Mouse (Mus musculus) heart, embryonic 15.5 days (tissue): Measurements from ENCODE around the gene Ric8a. TPM values are rescaled to one million over a fixed set of nuclear protein-coding genes. Genes with fewer than 3 reads are reported as not detected.
"Not testable (repeated sequence)": the region's sequence is repeated elsewhere in the genome, so short reads cannot be mapped to it uniquely, and the experiment has no call there.

ENCODE experiments used
- ATAC-seq: fragments of 200-750 bp; cut with Nextera tagmentation; replicated peaks from 2 replicates; pipeline ENCODE4 v1.8.0; 2017; ENCODE audit warnings: low read depth, moderate TSS enrichment; ENCODE audit not compliant: insufficient number of reproducible peaks, insufficient read depth, low FRiP score
- H3K27ac ChIP-seq: fragments of 300-500 bp; sonication (generic); 2 replicates; pipeline ENCODE4 v1.5.1; 2015; ENCODE audit warnings: mild to moderate bottlenecking, inconsistent platforms
- H3K27me3 ChIP-seq: fragments of 300-500 bp; sonication (generic); 2 replicates; pipeline ENCODE4 v1.6.1; 2015; ENCODE audit warnings: inconsistent platforms
- H3K36me3 ChIP-seq: fragments of 300-500 bp; sonication (generic); 2 replicates; pipeline ENCODE4 v1.6.1; 2015; ENCODE audit warnings: mild to moderate bottlenecking, inconsistent platforms
- H3K4me1 ChIP-seq: fragments of 300-500 bp; sonication (generic); replicated peaks from 2 replicates; pipeline ENCODE4 v1.6.1; 2015; ENCODE audit warnings: inconsistent platforms
- H3K4me2 ChIP-seq: fragments of 300-500 bp; sonication (generic); 2 replicates; pipeline ENCODE4 v1.6.1; 2015; ENCODE audit warnings: inconsistent platforms, mild to moderate bottlenecking, moderate library complexity
- H3K4me3 ChIP-seq: fragments of 300-500 bp; sonication (generic); 2 replicates; pipeline ENCODE4 v1.5.1; 2015; ENCODE audit warnings: mild to moderate bottlenecking, inconsistent platforms
- H3K9ac ChIP-seq: fragments of 300-500 bp; sonication (generic); 2 replicates; pipeline ENCODE4 v1.6.1; 2015; ENCODE audit warnings: mild to moderate bottlenecking, inconsistent platforms
- H3K9me3 ChIP-seq: fragments of 300-500 bp; sonication (generic); replicated peaks from 2 replicates; pipeline ENCODE4 v1.6.1; 2016; ENCODE audit warnings: inconsistent platforms
- WGBS: fragments of 180-500 bp; shearing (Covaris S2); methylation state at CpG from one replicate; pipeline ENCODE4 v1.1.7; 2015; ENCODE audit warnings: mixed read lengths; 5-methylcytosine and 5-hydroxymethylcytosine counted together
- polyA plus RNA-seq: library from polyadenylated mRNA; unstranded; fragments of >200 nt; fragmentation: Nextera tagmentation; extraction: Ambion mirVana; gene quantifications from 2 replicates; pipeline ENCODE4 v1.2.1, GENCODE M21; 2015

Ric8a gene
- polyA plus RNA-seq, 1 experiment from 2014 or later: 36.0 TPM

GRCm38 (mm10) chr7:140860728-140861127 is 4.0 kb downstream of the Ric8a start:
- Histone ChIP-seq H3K4me3 (no peak overlapping the region), H3K4me1 (peaks cover 20% of the 10 kb centered on the region), H3K4me2 (no peak overlapping the region), H3K27me3 (no peaks in the 10 kb centered on the region), H3K36me3 (peaks cover 62% of the 10 kb centered on the region), H3K27ac (no peak overlapping the region), H3K9me3 (no peaks in the 10 kb centered on the region), H3K9ac (no peak overlapping the region)
- WGBS: 90% methylated on average over 5 of the region's 5 CpGs
- ATAC-seq: no peak

GRCm38 (mm10) chr7:140864761-140865160 is 8.0 kb downstream of the Ric8a start:
- H3K4me1 ChIP-seq: no peaks in the 10 kb centered on the region
- no peak overlapping the region for H3K9ac ChIP-seq
- WGBS: 89% methylated on average over 12 of the region's 12 CpGs
- H3K27me3 ChIP-seq: no peaks in the 10 kb centered on the region
- H3K4me2 ChIP-seq: no peak overlapping the region
- H3K4me3 ChIP-seq: no peak overlapping the region
- H3K9me3 ChIP-seq: no peaks in the 10 kb centered on the region
- peaks cover 71% of the 10 kb centered on the region for H3K36me3 ChIP-seq
- no peak overlapping the region for H3K27ac ChIP-seq
- ATAC-seq: no peak

GRCm38 (mm10) chr7:140874224-140874623 is 17.5 kb downstream of the Ric8a start:
- Histone ChIP-seq H3K4me2 (no peak overlapping the region), H3K27ac (no peak overlapping the region), H3K36me3 (peaks cover 39% of the 10 kb centered on the region), H3K9ac (no peak overlapping the region), H3K9me3 (no peaks in the 10 kb centered on the region), H3K27me3 (no peaks in the 10 kb centered on the region), H3K4me3 (no peak overlapping the region), H3K4me1 (peaks cover 3% of the 10 kb centered on the region; the same call in 1 of the 2 replicates)
- ATAC-seq: no peak
- 73% methylated on average over 4 of the region's 4 CpGs for WGBS

- Histone ChIP-seq H3K9me3 (no peaks in the 10 kb centered on the region), H3K4me1 (peaks cover 16% of the 10 kb centered on the region), H3K4me3 (no peak overlapping the region), H3K27me3 (no peaks in the 10 kb centered on the region), H3K27ac (no peak overlapping the region), H3K4me2 (no peak overlapping the region), H3K36me3 (peaks cover 31% of the 10 kb centered on the region), H3K9ac (no peak overlapping the region)
- 79% methylated on average over 6 of the region's 6 CpGs for WGBS
- ATAC-seq: no peak
Observed at GRCm38 (mm10) chr7:140877364-140877763, 20.6 kb downstream of the Ric8a start.

- no peaks in the 10 kb centered on the region for H3K27me3 ChIP-seq
- no peak overlapping the region for H3K27ac ChIP-seq
- 72% methylated on average over 7 of the region's 7 CpGs for WGBS
- H3K9me3 ChIP-seq: no peaks in the 10 kb centered on the region
- ATAC-seq: no peak
- H3K4me1 ChIP-seq: peaks cover 25% of the 10 kb centered on the region
- peaks cover 32% of the 10 kb centered on the region for H3K36me3 ChIP-seq
- no peak overlapping the region for H3K4me3 ChIP-seq
- H3K4me2 ChIP-seq: 0 out of 2 replicates have a peak overlapping the region, but pooled peaks have one; percentile 10
- no peak overlapping the region for H3K9ac ChIP-seq
Observed at GRCm38 (mm10) chr7:140879355-140879754, 22.6 kb downstream of the Ric8a start.

- Histone ChIP-seq H3K27ac (peak overlapping the region; percentile 95; the same call in 1 of the 2 replicates), H3K36me3 (peaks cover 24% of the 10 kb centered on the region; the same call in 1 of the 2 replicates), H3K4me2 (peak overlapping the region; percentile 87), H3K4me1 (peaks cover 25% of the 10 kb centered on the region), H3K27me3 (no peaks in the 10 kb centered on the region), H3K9me3 (no peaks in the 10 kb centered on the region), H3K9ac (0 out of 2 replicates have a peak overlapping the region, but pooled peaks have one; percentile 37), H3K4me3 (peak overlapping the region; percentile 98)
- ATAC-seq: no peak
- WGBS: 74% methylated on average over 3 of the region's 3 CpGs
Observed at GRCm38 (mm10) chr7:140880419-140880818, 23.7 kb downstream of the Ric8a start.

- 8% methylated on average over 8 of the region's 8 CpGs for WGBS
- Histone ChIP-seq H3K27ac (peak overlapping the region; percentile 95), H3K4me1 (peaks cover 25% of the 10 kb centered on the region), H3K4me3 (peak overlapping the region; percentile 98), H3K27me3 (no peaks in the 10 kb centered on the region), H3K9me3 (no peaks in the 10 kb centered on the region), H3K36me3 (peaks cover 20% of the 10 kb centered on the region), H3K4me2 (peak overlapping the region; percentile 87), H3K9ac (peak overlapping the region; percentile 94)
- no peak for ATAC-seq
Observed at GRCm38 (mm10) chr7:140880865-140881515, 24.2 kb downstream of the Ric8a start.

GRCm38 (mm10) chr7:140881696-140882468 is 25.1 kb downstream of the Ric8a start, which contains the start of the genes Psmd13 and Sirt3:
Gene Psmd13, plus strand, starts transcription at chr7:140881968.
Gene Sirt3, minus strand, starts transcription at chr7:140882309.
- peak within 1 kb of the TSS; percentile 98 for H3K4me3 ChIP-seq
- peaks cover 25% of the 10 kb centered on the region for H3K4me1 ChIP-seq
- H3K9ac ChIP-seq: peak within 1 kb of the TSS; percentile 94
- no peaks in the 10 kb centered on the region for H3K9me3 ChIP-seq
- ATAC-seq: peak; percentile 95
- peaks cover 20% of the 10 kb centered on the region for H3K36me3 ChIP-seq
- WGBS: under 1% methylated on average over 58 of the region's 59 CpGs
- peak within 1 kb of the TSS; percentile 95 for H3K27ac ChIP-seq
- H3K4me2 ChIP-seq: peak within 1 kb of the TSS; percentile 87
- no peaks in the 10 kb centered on the region for H3K27me3 ChIP-seq

- Histone ChIP-seq H3K27ac (peak overlapping the region; percentile 95), H3K4me2 (peak overlapping the region; percentile 87), H3K4me1 (peaks cover 25% of the 10 kb centered on the region), H3K9me3 (no peaks in the 10 kb centered on the region), H3K27me3 (no peaks in the 10 kb centered on the region), H3K36me3 (peaks cover 21% of the 10 kb centered on the region), H3K9ac (peak overlapping the region; percentile 94), H3K4me3 (peak overlapping the region; percentile 98)
- under 1% methylated on average over 12 of the region's 12 CpGs for WGBS
- peak; percentile 28 for ATAC-seq
Observed at GRCm38 (mm10) chr7:140882469-140882803, 25.7 kb downstream of the Ric8a start.

GRCm38 (mm10) chr7:140890636-140891035 is 33.9 kb downstream of the Ric8a start:
- H3K9me3 ChIP-seq, H3K9ac ChIP-seq, H3K4me2 ChIP-seq, ATAC-seq, H3K4me3 ChIP-seq, H3K27ac ChIP-seq, H3K4me1 ChIP-seq, H3K27me3 ChIP-seq: not testable (repeated sequence)
- 92% methylated on average over 16 of the region's 16 CpGs for WGBS
- peaks cover 72% of the 10 kb centered on the region for H3K36me3 ChIP-seq

- Histone ChIP-seq H3K4me1 (peaks cover 1% of the 10 kb centered on the region; the same call in 1 of the 2 replicates), H3K27ac (no peak overlapping the region), H3K27me3 (no peaks in the 10 kb centered on the region), H3K36me3 (peaks cover 73% of the 10 kb centered on the region), H3K9me3 (no peaks in the 10 kb centered on the region), H3K4me3 (no peak overlapping the region), H3K9ac (no peak overlapping the region), H3K4me2 (no peak overlapping the region)
- 93% methylated on average over 7 of the region's 7 CpGs for WGBS
- ATAC-seq: no peak
Observed at GRCm38 (mm10) chr7:140894031-140894430, 37.3 kb downstream of the Ric8a start.
